Mouse (Mus musculus) kidney, adult 8-10 months (tissue): ENCODE data around the gene Nipal3.

Source experiments
- DNase-seq, 2 experiments: peaks; one replicate each; pipeline ENCODE4 v3.0.0; 2022

Gene Nipal3

DNA sequence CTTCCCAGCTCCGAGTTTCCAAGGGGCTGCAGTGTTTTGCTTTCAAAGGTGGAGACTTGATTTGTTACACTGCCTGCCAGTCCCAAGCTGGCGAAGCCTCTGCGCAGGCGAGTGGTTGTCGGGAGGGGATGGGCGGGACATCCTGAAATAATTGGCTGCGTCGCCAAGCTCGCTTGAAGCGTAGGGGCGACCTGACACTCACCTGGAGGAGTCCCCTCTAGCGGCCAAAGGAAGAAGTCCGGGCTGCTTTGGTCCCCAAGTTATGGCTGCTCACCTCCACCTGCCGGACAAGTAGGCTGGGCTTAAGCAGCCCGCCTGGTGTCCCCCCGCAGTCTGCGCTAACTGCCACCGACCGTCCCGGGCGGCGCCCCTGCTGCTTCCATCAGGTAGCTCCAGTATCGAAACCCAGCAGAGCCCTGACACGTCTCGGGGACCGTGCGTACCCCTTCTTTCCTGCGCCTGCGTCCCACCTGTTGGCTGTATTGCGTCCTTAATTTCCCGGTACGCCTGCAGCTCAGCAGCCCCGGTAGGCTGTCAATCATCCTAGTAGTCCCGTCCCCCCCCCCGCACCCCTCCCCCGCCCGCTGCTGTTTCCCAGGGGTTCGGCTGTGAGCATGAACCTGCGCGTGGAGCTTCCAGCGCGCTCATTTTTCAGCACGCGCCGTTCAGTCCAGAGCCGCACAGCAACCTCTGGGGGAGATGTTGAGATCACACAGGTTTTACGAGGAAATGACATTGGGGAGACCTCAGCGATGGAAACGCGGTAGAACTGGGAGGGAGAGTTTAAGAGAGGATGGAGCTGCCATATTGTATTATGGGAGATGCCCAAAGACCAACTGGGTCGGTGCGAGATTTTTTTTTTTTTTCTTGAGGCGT is at the start of gene Nipal3, which contains the start of gene Stpg1:
Nipal3 (minus strand) TSS at position 518 of the 876 bp plus-strand sequence.
Stpg1 (plus strand) TSS at position 270 of the 876 bp plus-strand sequence.
- peak; percentile 94 to 97 for DNase-seq

DNA sequence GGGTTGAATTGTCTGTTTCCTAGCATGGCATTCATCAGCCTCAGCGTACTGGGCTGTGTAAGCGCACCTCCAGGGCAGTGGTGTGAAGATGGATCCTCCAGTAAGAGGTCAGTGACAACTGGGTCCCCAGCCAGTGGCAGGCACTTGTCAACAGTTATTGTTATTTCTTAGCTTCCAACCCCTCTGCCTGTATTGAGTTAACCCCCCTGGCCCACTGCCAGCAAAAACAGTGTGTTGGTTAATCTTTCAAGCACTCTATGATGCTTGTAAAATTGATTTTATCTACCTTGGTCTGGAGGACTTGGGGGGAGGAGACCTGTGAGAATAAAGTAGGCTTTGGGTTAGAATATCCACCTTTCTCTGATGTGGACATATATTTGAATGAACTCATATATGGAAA is 49.4 kb upstream of the Nipal3 start:
- DNase-seq: no peak

DNA sequence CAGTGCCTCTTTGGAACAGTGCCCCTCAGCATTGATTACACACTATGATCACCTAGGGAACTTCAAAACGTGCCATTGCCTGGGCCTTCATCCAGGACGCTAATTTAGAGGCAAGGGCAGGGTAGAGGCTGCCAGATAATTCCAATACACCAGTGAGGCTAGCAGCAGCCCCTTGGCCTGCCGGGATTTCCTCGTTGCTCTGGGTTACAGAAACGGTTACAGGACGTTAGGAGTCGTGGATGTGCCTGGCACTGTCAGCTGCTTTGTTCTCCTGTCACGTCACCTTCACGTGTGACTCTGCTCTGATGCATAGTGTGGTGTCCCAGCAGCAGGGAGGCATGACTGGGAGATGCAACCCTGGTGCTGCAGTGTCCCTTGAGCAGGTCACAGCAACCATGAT is 45.2 kb upstream of the Nipal3 start:
- DNase-seq: no peak

DNA sequence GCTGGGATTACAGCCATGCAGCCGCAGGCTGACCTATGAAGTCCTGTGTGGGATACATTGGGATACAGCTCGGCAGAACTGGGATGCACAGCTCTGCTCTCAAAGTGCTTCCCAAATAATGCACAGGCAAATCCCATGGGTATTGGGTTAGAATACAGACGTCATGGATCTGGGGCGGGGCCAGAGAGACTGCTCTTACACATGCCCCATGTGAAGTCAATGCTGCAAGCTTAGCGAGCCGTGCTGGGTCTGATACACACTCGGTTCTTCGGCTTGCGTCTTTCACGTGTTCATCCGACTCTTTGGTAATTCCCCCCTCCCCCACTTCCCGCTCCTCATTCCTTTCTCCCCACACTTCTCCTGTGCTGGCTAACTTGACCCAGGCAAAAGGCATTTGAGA is 44.2 kb upstream of the Nipal3 start:
- DNase-seq: no peak

DNA sequence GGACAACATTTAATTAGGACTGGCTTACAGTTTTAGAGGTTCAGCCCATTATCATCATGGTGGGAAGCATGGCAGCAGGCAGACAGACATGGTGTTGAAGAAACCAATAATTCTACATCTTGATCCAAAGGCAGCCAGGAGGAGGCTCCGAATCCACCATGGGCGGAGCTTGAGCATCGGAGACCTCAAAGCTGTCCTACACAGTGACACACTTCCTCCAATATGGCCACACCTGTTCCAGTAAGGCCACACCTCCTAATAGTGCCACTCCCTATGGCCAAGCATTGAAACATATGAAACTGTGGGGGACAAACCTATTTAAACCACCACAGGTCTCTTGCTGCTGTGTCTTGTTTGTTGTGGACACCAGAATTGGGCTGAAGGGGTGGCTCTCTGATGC is 40.2 kb upstream of the Nipal3 start:
- no peak for DNase-seq

DNA sequence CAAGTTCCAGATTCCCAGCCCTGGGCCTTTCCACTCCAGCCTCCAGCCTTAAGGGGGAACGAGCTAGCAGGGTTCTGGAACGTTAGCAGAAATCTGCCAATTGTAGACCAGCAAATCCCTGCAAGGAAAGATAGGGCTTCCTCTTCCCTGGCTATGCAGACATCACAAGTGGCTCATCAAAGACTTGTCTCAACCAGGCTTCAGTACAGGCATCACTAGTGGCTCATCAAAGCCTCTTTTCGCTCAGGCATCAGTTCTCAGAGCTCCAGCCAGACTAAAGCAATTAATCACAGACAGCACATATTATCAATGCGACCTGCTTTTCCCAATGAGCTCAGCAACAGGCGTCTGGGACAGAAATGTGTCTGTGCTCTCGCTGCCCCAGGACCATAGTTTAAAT is 38.2 kb upstream of the Nipal3 start:
- no peak for DNase-seq

DNA sequence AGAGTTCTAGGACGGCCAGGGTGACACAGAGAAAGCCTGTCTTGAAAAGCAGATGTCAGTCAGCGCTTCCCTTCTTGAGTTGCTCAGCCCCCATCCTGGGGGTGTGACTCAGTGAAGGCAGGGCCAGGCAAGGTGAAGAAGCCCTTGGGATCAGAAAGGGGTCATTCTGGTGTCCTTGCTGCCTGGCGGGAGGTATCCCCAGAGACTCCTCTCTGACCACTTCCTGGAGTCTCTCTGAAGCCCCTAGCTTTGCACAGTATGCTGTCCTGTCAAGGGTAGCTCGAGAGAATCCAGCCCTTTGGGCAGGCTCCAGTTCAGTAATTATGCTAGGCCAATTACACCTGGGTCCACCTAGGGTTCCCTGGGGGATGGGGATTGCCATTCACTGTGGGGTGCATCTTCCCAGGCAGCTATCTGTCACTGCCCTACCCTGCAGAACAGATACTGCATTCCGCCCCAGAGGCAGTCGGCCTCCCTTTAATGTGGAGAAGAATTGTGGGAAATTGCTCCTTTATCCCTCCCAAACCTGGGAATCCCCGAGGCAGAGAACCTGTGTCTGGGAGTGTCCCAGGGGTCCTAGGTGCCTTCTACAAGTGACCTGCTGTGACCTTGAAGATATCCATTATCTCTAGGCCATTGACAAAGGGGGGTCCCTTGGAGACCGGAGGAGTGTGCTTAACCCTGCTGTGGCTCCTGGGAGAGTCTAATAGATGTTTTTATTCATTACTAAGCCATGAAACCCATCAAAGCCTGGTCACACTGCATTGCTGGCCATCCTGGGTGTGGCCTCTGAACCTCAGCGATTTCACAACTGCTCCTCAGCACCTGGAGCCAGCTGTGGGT is 37.2 kb upstream of the Nipal3 start:
- no peak for DNase-seq

DNA sequence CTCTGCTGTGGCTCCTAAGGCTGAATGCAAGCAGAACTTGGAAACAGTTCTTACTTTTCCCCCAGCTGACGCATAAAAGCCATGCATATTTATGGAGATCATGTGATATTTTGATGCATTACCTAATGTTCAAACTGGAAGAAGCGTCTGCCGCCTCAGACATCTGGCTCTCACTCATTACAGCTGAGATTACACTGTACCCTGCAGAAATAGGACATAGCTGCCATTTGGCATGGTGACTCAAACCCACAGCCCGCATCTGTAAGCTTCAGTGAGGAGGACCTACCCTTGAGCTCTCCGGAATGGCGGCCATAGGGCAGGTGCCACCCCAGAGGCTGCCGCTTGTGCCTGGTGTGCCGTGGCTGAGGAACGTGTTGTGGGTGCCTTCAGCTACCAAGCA is 36.4 kb upstream of the Nipal3 start:
- DNase-seq: no peak

DNA sequence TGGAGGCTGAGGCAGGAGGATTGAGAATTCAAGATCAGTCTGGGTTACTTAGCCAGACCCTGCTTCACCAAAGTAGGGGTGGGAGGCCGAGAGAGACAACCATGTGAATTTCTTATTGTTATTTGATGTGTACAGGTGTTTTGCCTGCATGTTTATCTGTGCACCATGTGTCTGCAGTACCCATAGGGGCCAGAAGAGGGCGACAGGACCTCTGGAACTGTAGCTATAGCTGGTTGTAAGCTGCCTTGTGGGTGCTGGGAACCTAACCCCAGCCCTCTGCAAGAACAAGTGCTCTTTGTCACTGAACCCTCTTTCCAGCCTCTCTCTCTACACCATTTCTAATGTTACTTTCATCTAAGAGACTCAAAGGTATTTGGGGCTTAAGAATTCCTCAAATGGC is 35.4 kb upstream of the Nipal3 start:
- no peak for DNase-seq

DNA sequence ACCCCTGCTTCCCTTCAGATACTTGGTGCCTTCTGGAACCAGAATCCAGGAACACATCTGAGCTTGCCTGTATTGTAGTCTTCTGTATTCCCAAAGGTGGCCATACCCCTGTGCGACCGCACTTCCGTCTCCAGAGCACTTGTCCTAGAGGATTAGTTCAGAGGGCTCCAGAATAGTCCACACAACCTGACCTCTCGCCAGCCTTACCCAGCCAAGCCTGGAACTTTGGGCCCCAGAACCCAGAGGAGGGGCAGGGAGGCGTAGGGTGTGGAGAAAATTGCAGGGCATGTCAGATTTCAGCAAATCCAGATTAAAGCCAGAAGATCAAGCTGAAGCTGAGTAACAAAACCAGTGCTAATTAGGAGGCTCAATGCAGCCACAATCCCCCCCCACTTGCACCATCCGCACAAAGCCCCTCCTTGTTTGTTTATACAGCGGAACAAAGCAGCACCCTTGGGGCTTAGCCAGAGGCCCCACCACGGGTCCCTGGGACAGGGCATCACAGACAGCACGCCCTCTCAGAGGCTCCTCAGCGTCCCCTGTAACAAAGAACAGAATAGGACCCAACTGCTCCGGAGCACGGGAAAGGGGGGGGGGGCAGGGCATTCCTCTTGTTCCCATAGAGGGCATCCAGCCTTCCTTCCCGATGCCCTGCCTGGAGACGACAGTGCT is 31.3 kb upstream of the Nipal3 start:
- DNase-seq: no peak

DNA sequence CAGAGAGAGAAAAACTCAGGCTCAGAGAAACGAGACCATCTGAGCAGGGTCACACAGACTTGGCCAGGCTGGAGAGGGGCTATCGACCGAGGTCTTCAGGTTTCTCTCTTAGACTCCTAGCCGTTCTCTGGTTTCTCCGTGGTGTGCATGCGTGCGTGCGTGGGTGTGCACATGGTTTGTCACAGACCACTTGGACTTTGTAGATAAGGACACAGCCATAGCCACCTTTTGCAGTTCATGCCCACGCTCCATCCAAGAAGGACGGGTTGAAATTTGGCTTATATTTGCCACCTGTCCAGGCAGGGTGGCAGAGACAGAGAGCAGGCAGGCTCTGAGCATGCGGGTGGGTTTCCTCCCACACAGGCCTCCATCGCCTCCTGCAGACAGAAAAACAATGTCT is 30.2 kb upstream of the Nipal3 start:
- no peak for DNase-seq

DNA sequence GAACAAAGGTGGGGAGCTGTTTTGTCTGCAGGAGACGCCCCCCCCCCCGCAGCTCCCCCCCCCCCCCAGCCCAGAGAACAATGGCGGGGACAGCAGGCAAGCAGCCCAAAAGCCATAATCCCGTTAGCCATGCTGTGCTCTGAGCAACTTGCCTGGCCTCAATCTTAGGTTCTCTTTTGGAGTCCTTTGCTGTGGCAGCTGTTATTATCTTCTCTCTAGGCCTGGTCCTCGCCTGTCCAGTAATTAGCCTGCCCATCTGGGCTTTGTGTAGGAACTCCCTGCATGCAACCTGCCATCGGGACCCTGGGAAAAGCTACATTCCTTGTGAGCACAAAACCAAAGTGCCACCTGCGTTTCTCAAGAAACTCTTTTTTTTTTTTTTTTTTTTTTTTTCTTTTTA is 29.1 kb upstream of the Nipal3 start:
- no peak for DNase-seq

DNA sequence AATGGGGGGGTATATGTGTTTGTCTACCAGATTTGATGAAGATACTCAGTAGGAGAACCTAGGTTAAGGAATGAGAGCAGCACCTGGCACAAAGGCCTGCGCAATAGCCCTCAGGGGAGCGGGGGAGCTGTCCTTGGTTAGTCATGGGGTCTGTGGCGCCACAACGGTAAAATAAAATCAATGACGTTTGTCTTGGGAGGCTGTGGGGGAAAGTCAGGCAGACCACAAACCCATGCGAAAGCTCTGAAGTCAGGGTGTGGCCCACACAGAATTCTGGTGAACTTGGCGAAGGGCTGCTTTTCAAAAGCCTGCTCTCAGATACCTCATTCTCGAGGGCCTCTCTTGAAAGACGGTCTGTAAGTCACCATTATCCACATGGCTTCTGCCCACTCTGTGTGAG is 25.6 kb upstream of the Nipal3 start:
- no peak for DNase-seq

DNA sequence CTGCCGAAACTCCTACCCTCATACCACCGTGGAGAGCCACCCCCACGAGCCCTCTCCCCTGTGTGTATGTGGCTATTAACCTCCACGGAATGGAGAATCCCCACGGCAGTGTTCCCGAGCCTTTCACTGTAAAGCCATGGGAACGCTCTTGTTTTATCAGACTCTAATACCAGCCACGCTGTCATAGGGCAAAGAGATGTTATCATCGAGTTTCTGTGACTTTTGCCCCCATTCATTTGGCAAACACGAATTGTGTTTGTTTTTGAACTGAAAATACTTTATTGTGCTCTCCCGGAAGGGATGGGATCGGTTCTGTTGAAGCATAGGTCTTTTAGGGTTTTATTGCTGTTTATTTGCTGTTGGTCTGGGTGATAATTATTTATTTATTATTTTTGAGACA is 23.3 kb upstream of the Nipal3 start:
- no peak for DNase-seq

DNA sequence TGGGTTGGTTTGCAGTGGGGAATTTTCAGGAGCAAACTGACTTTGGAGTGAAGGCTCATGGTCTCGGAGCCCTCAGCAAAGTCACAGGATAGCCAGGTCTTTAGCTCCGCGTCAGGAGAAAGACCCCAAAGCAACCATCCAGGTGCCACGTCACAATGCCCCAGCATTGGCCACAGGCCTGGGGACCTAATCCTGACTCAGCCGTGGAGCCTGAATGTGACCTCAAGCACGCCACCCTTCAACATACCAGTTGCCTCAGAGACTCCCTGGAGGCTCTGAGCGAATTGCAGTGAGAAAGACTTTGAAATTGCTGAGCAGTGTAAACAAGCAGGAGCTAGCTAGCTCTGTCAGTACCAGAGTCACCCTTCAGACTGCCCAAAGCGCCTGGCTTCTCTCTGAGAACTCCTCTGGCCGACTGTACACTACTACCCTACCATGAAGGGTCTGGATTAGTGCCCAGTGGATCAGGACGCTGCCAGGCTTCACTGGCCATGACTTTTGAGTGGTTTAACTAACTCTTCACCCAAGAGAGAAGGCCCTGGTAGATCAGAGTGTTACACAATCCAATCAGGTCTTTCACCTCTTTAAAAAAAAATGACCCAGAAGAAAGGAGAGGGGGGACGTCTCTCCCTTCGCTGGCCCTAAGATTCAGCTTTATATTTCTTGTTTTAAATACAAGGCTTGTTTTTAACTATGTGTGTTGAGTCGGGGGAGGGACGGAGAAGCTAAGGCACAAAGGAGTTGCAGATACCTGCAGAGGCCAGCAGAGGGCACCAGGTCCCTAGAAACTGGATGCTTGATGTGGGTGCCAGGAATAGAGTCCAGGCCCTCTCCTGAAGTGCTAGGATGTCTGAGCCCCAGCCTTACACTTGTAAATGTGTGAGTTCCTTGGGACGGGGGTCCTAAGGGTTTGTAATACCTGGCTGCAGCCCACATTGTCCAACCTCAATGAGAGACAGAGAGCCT is 21.8 kb upstream of the Nipal3 start:
- DNase-seq: peak; percentile 76 to 87

DNA sequence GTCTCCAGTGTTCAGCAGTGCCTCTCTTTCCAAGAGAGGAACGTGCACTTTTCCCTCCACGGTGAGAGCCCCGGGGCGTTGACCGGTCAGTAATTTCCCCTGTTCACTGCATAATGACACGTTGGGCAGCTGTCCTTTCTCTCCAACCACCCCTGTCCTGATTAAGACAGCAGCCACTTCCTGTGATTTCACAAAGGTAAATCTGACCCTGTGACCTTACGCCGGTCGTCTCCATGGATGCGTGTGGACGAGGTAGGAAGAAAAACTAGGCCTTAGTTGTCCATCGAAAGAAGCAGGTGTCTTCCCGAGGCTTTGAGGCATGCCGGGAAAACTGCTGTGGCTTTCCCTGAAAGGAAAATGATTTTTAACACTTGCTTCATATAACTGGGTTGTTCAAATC is 20.1 kb upstream of the Nipal3 start:
- DNase-seq: no peak

DNA sequence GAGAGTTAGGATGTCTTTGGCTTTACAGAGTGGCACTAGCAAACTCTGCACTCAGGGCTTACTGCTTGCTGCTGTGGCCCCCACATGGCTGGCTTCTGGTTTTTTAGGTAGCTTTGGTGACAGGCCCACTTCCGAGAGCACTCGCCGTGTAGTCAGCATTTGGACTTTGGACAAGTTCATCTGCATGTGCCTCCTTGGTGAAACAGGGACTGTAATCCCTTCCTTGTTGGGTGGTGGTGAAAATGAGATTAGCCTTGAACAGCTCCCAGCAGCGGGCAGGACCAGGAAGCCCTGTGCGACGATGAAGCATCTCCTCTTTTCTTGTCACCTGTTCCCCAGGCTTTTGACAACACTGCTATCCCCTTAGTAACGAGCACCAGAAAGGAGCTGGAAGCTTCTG is 19.0 kb upstream of the Nipal3 start:
- peak in 1 of 2 experiments; percentile 40 for DNase-seq

DNA sequence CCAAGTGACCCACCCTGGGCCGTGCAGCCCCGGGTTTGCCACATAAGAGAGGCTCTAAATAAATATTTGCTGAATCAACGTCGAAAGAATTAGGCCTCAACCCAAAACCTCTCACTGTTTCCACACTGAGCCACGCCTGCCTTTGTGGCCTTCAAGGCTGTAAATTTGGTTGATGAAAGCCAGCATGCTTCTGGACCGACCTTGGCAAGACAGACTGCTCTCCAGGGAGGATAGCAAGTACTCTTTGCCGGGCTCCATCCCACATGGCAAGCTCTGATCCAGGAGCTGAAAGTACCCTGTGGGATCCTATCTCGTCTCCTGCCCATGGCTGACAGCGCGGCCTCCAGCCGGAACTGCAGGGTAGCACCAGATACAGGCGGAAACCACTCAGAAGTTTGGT is 14.7 kb upstream of the Nipal3 start:
- DNase-seq: no peak

DNA sequence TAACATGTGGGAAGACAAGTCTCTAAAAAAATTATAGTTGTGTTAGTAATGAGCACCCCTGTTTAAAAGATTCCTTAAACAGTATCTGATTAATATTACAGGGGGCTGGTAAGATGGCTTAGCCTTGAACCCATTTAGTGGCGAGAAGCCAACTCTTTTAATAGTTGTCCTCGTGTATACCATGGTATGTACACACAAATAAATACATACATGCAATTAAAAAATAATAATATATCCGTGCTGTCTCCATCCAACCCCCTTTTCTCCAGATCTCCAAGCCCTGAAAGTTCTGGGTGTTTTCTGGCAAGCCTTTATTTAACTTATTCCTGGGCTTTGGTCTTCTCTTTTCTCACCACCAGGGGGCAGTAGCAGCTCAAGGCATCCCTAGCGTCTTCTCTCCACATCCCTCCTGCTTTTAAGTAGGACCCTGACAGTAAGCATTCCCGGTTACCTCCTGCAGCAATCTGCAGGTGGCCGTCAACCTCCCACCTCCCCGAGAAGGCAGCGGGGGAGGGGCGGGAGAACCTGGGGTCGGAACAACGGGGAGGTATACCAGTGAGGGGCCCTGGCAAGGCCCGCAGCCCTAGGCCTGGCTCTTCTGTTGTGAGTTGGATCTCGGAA is 13.7 kb upstream of the Nipal3 start:
- DNase-seq: peak; percentile 71 to 75

DNA sequence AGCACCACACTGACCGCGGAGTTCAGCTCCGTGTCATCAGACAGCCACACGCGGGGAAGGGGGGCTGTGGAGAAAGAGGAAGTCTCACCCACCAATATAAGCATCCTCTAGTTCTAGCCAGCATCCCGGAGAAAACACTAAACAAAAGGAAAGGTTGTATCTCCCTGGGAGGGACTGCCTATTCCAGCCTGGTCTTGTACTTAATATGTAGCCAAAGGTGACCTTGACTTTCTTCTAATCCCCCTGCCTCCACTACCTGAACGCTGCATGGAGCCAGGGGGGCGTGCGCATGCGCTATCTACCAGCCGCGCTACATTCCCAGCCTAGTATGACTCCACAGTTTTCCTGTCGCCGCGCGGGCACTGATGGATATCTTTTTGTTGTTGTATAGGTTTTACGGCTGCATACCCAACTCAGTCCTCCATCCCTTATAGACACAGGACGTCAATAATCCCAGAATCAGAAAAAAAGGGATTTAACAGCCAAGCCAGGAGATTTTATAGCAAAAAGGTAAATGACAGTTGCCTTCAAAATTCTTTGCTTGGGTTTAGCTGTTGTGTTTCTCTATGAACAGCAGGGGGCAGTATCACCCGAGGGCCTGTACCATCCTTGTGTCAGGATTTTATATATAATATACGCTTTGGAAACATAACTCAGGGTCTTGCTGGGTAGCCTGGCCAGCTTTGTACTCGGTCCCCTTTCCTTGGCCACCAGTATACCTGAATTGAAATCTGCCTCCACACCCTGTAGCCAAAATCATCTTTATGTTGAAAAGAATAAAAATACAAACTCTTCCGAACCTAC is 12.9 kb upstream of the Nipal3 start:
- DNase-seq: no peak

DNA sequence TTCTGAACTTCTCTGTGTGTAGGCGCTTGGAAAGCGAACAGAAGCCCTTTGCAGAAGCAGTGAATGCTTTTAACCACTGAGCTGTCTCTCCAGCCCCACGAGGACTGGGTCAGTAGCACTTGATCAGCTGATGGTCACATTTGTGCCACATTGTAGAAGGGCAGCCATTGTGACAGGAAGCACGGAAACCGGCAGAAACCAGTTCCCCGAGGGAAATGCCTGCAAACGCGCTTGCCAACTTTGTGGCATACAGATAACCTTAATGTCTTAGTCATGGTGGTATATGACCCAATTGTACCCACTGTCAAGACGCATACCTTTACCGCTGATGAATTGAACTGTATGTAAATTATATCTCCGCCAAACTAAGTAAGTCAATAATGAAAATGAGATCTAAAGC is 11.0 kb upstream of the Nipal3 start:
- DNase-seq: peak; percentile 29 to 61
